Mouse (Mus musculus) brain, adult 2 months (tissue): ENCODE data around the gene Tmem212.

Source experiments
- DNase-seq: peaks from one replicate; pipeline ENCODE4 v3.0.0; 2011; ENCODE audit warnings: low read depth, low spot score

Tmem212 gene

GRCm38 (mm10) chr3:27843266-27843665 lies 52.9 kb downstream of the Tmem212 start:
- no peak for DNase-seq

DNA sequence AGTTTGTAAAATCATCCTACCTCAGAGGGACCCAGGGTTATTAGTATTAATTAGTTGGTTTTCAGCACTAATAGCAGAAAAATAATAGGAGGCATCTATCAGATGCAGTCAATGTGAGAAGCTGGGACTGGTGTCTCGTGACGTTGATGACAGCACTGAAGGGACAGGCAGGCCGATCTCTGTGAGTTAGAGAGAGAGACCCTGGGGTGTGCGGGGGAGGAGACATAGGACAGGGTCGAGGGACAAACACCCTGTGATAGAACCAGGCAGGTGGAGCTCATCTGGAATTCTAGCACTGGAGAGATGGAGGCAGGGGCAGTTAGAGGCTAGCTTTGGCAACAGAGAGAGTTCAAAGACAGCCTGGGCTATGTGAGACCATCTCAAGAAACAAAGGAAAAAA lies 53.3 kb downstream of the Tmem212 start:
- DNase-seq, result no peak

- DNase-seq, result no peak
These were observed 55.9 kb downstream of the Tmem212 start for GRCm38 (mm10) chr3:27840311-27840710.

DNA sequence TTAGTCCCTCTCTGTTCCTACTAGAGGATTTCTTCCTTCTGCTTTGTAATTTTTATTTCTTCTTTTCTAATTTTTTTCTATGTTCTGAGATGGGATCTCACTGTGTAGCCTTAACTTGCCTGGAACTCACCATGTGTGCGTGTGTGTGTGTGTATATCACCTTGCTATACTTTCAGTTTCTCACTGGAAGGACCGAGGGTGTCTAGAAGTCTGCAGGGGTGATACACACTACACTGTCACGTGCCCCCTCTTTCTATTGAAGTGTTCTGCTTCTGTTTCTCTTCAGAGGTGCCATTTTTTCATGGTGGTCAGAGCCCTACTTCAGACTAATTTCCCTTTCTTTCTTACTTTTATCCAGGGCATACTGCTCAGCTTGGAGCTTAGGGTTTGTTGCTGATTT lies 56.4 kb downstream of the Tmem212 start:
- no peak for DNase-seq

DNA sequence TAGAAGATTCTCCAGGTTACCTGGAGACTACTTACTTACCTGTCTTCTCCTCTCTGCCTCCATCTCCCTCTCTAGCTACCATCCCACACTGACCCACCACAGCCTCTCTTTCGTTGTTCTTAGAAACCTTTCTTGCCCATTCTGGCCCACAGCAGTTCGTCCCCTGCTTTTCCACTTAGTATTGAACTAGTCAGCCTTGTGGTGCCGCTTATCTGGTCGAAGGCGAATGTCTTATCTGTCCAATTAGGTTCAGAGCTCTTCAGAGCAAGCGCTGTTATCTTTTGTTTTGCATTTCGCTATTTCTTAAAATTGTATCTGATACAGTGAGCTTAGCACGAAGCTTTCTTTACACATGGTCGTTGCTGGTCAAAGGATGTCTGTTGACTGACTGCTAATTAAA lies 56.9 kb downstream of the Tmem212 start:
- DNase-seq, result no peak

DNA sequence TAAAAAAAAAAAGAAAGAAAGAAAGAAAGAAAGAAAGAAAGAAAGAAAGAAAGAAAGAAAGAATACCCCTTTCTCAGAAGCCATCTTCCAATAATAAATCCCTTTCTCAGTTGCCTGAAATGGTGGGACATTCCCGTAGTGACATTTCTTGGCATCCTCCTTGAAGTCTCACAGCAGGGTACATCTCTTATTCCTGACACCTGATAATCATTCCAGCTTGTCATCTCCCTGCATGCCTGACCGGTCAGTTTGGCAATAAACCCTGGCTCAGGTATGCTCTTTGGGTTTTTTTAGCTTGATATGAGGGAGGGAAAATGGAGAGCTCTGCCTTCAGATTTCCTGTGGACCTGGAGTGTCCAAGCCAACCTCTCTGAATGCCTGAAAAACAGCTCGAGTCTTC lies 59.9 kb downstream of the Tmem212 start:
- no peak for DNase-seq

GRCm38 (mm10) chr3:27835786-27836185 lies 60.4 kb downstream of the Tmem212 start:
- no peak for DNase-seq

DNA sequence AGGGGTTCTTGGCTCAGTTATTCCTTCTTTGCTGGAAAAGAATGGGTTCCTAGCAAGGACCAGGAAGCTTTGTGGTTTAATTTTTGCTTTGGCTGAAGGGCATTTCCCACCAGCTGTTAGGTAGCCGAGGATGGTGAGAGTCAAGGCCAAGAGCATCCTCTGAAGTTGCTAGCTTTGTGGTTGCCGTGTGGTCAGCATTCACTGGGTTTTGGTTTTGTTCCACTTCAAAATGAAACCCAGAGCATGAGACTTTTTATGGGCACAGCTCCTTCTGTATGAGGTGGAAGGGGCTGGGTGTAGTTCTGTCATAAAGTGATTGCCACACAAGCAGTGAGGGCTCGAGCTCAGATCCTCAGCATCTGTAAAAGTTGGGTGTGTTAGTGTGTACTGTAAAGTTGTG lies 67.4 kb downstream of the Tmem212 start:
- DNase-seq, result no peak

DNA sequence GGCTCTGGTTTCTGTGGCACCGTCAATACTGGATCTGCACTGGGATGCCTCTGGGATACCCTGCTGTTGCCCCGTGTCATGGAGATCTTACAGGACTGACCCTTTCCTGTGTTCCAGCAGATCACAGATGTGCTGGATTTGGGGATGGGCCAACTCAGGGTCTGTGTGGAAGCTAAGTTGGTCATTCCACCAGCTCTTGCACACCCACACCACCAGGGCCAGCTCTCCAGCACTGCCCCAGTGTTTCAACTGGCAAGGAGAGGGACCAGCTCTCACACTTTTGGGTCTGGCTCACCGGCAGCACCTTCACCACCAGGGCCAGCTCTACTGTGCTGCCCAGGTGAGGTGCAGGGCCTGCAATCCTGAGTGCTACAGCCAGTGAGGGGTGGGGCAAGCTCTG lies 68.9 kb downstream of the Tmem212 start:
- no peak for DNase-seq

GRCm38 (mm10) chr3:27825985-27826384 lies 70.2 kb downstream of the Tmem212 start:
- no peak for DNase-seq
